Mouse (Mus musculus) ovary, postnatal 36 days (tissue): Measurements from ENCODE around the gene Mga.

Experiments
- DNase-seq: peaks from one replicate; pipeline ENCODE4 v3.0.0; 2022; ENCODE audit warnings: low spot score, mixed read lengths

The Mga gene

DNA sequence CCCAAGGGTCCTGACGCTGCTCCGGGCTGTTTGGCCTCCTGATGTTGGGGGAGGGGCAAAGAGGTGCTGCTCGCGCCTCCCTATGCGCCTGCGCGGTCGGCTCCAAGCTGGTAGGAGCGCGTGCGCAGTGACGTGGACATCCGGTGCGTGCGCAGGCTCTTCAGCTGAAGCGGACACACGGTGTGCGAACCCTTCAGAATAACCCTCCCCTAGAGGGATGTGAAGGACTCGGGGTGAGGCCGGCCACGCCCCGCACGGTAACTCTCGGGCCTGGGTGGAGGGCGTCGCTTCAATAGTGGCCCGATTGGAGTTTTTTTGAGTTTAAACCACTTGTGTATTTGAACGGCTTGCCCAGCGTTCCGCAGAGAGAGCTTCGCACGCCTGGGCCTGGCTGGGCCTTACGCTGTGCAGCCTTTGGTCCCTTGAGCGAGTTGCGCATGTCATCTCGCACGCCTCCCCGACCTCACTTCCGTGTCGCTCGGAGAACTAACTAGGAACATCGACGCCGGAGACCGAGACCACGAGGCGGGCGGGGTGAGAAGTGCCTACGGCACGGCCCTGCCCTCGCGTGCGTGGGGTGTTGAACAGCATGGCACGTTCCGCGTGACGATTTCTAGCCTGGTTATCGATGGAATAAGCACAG is at the start of gene Mga:
TSS of gene Mga (plus strand) at position 139 of the 643 bp plus-strand sequence.
- peak; percentile 95 for DNase-seq

- no peak for DNase-seq
Observed at GRCm38 (mm10) chr2:119853811-119854210, 43.2 kb upstream of the Mga start.

DNA sequence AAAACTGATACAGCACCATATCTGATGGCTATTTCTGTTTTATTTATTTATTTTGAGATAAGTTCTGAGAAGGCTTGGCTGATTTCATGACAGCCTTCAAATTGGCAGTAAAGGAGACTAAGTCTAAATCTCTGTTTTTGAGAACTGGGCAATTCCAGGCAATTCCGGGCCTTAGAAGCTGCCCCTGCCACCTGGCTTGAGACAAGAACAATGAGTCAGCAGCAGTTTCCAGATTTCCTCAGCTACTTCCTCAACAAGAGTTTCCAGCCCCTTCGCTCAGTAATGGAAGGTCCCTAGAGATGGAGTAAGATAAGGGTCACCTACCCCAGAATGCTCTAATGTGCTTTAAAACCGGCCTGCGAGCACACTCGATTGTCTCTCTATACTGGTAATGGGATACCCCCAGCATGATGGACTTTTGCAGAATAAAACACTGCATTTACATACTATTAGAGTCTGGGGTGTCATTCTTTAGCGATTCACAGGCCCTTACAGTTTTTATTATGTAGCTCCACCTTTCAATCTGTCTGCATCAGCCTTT is 41.6 kb upstream of the Mga start:
- no peak for DNase-seq

- no peak for DNase-seq
Observed at GRCm38 (mm10) chr2:119857341-119857740, 39.7 kb upstream of the Mga start.

GRCm38 (mm10) chr2:119864484-119864883 is 32.5 kb upstream of the Mga start:
- no peak for DNase-seq

GRCm38 (mm10) chr2:119872371-119873104 is 24.5 kb upstream of the Mga start:
- DNase-seq: peak; percentile 72

DNA sequence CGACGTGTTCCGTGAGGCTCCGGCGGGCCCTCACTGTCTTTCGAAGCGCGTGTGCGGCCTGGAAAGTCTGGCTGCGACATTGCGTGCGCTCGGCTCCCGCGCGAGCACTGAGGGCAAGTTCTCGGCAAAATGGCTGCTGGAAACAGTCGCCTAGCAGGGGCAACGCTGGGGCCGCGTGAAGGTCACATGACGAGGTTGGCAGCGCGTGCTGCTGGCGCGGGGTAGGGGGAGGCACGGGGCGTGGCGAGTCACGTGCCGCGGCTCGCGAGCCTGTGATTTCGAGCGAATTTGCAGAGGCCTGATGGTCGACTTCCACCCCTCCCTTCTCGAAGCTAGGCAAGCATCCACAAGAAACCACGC is 23.9 kb upstream of the Mga start:
- peak; percentile 85 for DNase-seq

- no peak for DNase-seq
Observed at GRCm38 (mm10) chr2:119875981-119876380, 21.0 kb upstream of the Mga start.

GRCm38 (mm10) chr2:119887201-119887600 is 9.8 kb upstream of the Mga start:
- DNase-seq: no peak

DNA sequence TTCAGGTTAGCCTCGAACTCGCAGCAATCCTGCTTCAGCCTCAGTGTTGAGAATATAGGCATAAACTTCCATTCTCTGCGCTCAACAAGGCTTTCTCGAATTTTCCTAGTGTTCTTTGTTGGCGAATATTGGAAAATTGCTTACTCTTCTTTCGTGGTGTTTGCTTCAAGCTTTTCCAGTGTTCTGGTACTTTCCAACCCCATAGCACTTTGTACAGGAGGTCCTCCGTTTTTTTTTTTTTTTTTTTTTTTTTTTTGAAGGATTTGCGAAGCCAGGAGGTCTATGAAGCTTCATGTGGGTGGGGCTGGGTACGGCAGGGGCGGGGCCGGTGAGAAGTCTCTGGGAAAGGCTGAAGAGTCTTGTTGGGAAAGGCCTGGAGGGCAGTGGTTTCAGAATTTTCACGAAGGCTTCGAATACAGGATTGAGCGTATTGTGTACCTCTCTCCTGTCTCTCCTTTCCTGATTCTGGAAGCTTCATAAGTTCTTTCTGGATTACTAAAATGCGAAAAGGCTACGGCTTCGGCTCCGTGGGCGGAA is 407 bp upstream of the Mga start:
- no peak for DNase-seq

DNA sequence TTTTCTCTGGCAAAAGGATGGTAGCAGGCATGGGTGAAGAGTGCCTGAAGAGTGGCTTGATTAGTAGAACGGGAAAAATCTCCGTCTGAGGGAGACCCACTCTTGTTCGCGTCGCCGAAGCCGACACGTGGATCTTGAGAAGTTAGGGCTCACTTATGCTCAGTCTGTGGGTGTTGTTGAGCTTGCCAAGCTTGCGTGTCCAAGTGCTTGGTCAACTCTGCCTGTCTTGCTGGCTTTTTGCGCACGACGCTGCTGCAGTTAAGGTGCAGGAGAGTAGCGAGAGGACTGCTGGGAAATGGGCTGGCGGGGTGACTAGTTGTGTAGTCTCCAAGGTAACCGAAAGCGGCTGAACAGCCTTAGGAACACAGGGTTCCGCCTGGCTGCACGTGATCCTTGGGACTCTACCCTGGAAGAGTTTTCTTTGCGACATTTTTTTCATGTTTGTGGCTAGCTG is 1.1 kb downstream of the Mga start:
- peak; percentile 66 for DNase-seq

- no peak for DNase-seq
Observed at GRCm38 (mm10) chr2:119916007-119916406, 19.0 kb downstream of the Mga start.

- no peak for DNase-seq
Observed at GRCm38 (mm10) chr2:119917631-119918369, 20.8 kb downstream of the Mga start.

- no peak for DNase-seq
Observed at GRCm38 (mm10) chr2:119970571-119970970, 73.5 kb downstream of the Mga start.

- DNase-seq: no peak
Observed at GRCm38 (mm10) chr2:119971316-119971715, 74.3 kb downstream of the Mga start.

- DNase-seq: peak; percentile 95
Observed at GRCm38 (mm10) chr2:119971837-119972536, 75.0 kb downstream of the Mga start.

GRCm38 (mm10) chr2:119972537-119972879 is 75.5 kb downstream of the Mga start, which contains the start of gene Mapkbp1:
Mapkbp1 (plus strand) TSS chr2:119972699.
- DNase-seq: no peak

DNA sequence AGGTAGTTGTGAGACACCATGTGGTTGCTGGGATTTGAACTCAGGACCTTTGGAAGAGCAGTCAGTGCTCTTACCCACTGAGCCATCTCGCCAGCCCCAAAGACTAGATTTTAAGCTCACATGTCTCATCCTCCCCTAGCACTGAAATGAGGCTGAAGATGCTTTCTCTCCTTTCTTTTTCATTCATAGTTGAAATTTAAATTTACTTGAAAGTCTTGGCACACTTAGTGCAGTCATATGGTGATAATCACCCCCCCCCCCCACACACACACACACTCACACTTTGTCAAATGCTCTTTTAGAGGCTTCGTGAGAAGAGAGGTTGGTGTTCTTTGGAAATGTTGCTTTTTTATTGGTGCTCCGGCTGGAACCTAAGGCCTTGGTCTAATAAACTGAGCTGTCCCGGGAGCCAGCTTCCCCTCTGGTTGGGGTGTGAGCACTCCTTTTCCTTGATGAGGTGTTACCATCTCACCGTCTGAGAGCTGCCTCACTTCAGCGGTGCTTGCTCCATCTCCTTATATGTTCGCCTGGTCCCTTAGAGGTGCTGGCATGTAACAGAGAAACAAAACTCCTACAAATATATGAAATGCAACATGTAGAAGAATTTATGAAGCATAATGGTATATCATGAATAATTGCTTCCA is 83.4 kb downstream of the Mga start:
- no peak for DNase-seq

GRCm38 (mm10) chr2:119981631-119982030 is 84.6 kb downstream of the Mga start:
- DNase-seq: no peak

GRCm38 (mm10) chr2:119985871-119986270 is 88.8 kb downstream of the Mga start:
- DNase-seq: no peak

- no peak for DNase-seq
Observed at GRCm38 (mm10) chr2:119986369-119986768, 89.3 kb downstream of the Mga start.
